Mouse (Mus musculus) brain, adult 2 months (tissue): ENCODE measurements around the gene Tom1.

Experiments
- DNase-seq: peaks from one replicate; pipeline ENCODE4 v3.0.0; 2011; ENCODE audit warnings: low read depth, low spot score

Tom1 gene

GRCm38 (mm10) chr8:75088989-75089881 lies 55.7 kb downstream of the Tom1 start:
- peak; percentile 94 for DNase-seq

GRCm38 (mm10) chr8:75090781-75091365 lies 57.4 kb downstream of the Tom1 start:
- DNase-seq, result no peak

- DNase-seq, result peak; percentile 93
Observed at GRCm38 (mm10) chr8:75093399-75094156, 60.1 kb downstream of the Tom1 start, which contains the start of gene Hmox1. Hmox1 (plus strand) TSS chr8:75093621.

GRCm38 (mm10) chr8:75102956-75103355 lies 69.5 kb downstream of the Tom1 start:
- DNase-seq, result no peak

- no peak for DNase-seq
Observed at GRCm38 (mm10) chr8:75103376-75103878, 69.9 kb downstream of the Tom1 start.

GRCm38 (mm10) chr8:75108527-75109235 lies 75.2 kb downstream of the Tom1 start:
- peak; percentile 90 for DNase-seq

- peak; percentile 99 for DNase-seq
Observed at GRCm38 (mm10) chr8:75109236-75109967, 75.9 kb downstream of the Tom1 start, which contains the start of gene Mcm5. Mcm5 (plus strand) TSS chr8:75109569.

GRCm38 (mm10) chr8:75110093-75110492 lies 76.6 kb downstream of the Tom1 start:
- no peak for DNase-seq

- peak; percentile 16 for DNase-seq
Observed at GRCm38 (mm10) chr8:75118505-75118904, 85.0 kb downstream of the Tom1 start.

- no peak for DNase-seq
Observed at GRCm38 (mm10) chr8:75119287-75119686, 85.8 kb downstream of the Tom1 start.
